Mouse (Mus musculus) limb, embryonic 15.5 days (tissue): ENCODE measurements around the gene Map3k3. TPM values are rescaled to one million over a fixed set of nuclear protein-coding genes. Genes with fewer than 3 reads are reported as not detected.

Experiments used
- ATAC-seq: fragments of 200-750 bp; cut with Nextera tagmentation; 2 replicates; pipeline ENCODE4 v1.8.0; 2017; ENCODE audit warnings: low read depth, moderate TSS enrichment; ENCODE audit not compliant: insufficient number of reproducible peaks, low FRiP score, low TSS enrichment
- H3K27ac ChIP-seq: fragments of 300-500 bp; sonication (generic); 2 replicates; pipeline ENCODE4 v1.5.1; 2015; ENCODE audit warnings: moderate library complexity, mild to moderate bottlenecking, inconsistent platforms
- H3K27me3 ChIP-seq: fragments of 300-500 bp; sonication (generic); 2 replicates; pipeline ENCODE4 v1.6.1; 2015; ENCODE audit warnings: inconsistent platforms
- H3K36me3 ChIP-seq: fragments of 300-500 bp; sonication (generic); 2 replicates; pipeline ENCODE4 v1.6.1; 2015; ENCODE audit warnings: inconsistent platforms
- H3K4me1 ChIP-seq: fragments of 300-500 bp; sonication (generic); 2 replicates; pipeline ENCODE4 v1.6.1; 2015; ENCODE audit warnings: inconsistent platforms
- H3K4me2 ChIP-seq: fragments of 300-500 bp; sonication (generic); 2 replicates; pipeline ENCODE4 v1.6.1; 2015; ENCODE audit warnings: mild to moderate bottlenecking, inconsistent platforms
- H3K4me3 ChIP-seq: fragments of 300-500 bp; sonication (generic); 2 replicates; pipeline ENCODE4 v1.5.1; 2015; ENCODE audit warnings: mild to moderate bottlenecking, inconsistent platforms
- H3K9ac ChIP-seq: fragments of 300-500 bp; sonication (generic); 2 replicates; pipeline ENCODE4 v1.6.1; 2015; ENCODE audit warnings: inconsistent platforms
- H3K9me3 ChIP-seq: fragments of 300-500 bp; sonication (generic); 2 replicates; pipeline ENCODE4 v1.6.1; 2016; ENCODE audit warnings: inconsistent platforms
- WGBS: fragments of 180-500 bp; shearing (Covaris S2); methylation state at CpG from one replicate; pipeline ENCODE4 v1.1.7; 2015; 5-methylcytosine and 5-hydroxymethylcytosine counted together
- polyA plus RNA-seq: library from polyadenylated mRNA; unstranded; fragments of >200 nt; fragmentation: Nextera tagmentation; extraction: Ambion mirVana; gene quantifications from 2 replicates; pipeline ENCODE4 v1.2.1, GENCODE M21; 2015

Gene Map3k3
- polyA plus RNA-seq, 1 experiment from 2014 or later: 27.2 TPM

GRCm38 (mm10) chr11:106151219-106151618 lies 66.8 kb downstream of the Map3k3 start:
- peaks cover 5% of the 10 kb centered on the region; the same call in 1 of the 2 replicates for H3K4me1 ChIP-seq
- H3K9me3 ChIP-seq: no peaks in the 10 kb centered on the region
- no peak overlapping the region for H3K9ac ChIP-seq
- 87% methylated on average over 3 of the region's 3 CpGs for WGBS
- H3K27me3 ChIP-seq: no peaks in the 10 kb centered on the region
- no peak overlapping the region for H3K27ac ChIP-seq
- no peak for ATAC-seq
- peaks cover 83% of the 10 kb centered on the region for H3K36me3 ChIP-seq
- no peak overlapping the region for H3K4me3 ChIP-seq
- H3K4me2 ChIP-seq: no peak overlapping the region

DNA sequence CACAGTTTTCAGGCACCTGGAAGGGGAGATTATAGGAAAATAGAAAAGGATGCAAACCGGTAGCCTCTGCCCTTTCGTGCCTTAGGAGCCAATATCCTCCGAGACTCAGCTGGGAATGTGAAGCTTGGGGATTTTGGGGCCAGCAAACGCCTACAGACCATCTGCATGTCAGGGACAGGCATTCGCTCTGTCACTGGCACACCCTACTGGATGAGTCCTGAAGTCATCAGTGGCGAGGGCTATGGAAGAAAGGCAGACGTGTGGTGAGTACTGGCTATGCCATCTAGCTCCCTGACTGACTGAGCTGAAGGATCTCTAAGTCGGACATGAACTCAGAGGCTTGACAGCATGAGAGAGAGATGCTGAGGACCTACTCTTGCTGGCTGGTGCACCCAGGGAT lies 67.7 kb downstream of the Map3k3 start:
- peaks cover 92% of the 10 kb centered on the region for H3K36me3 ChIP-seq
- no peak for ATAC-seq

GRCm38 (mm10) chr11:106154091-106154490 lies 69.7 kb downstream of the Map3k3 start:
- H3K4me1 ChIP-seq: peaks cover 22% of the 10 kb centered on the region
- no peak overlapping the region for H3K4me3 ChIP-seq
- H3K4me2 ChIP-seq: no peak overlapping the region
- peaks cover 87% of the 10 kb centered on the region for H3K36me3 ChIP-seq
- 76% methylated on average over 5 of the region's 5 CpGs for WGBS
- H3K27ac ChIP-seq: no peak overlapping the region
- no peak for ATAC-seq
- H3K9ac ChIP-seq: no peak overlapping the region
- no peaks in the 10 kb centered on the region for H3K27me3 ChIP-seq
- no peaks in the 10 kb centered on the region for H3K9me3 ChIP-seq

More for the DNA sequence above, 67.7 kb downstream of the Map3k3 start:
- H3K9me3 ChIP-seq: no peaks in the 10 kb centered on the region
- H3K4me3 ChIP-seq: no peak overlapping the region
- H3K27me3 ChIP-seq: no peaks in the 10 kb centered on the region
- no peak overlapping the region for H3K27ac ChIP-seq
- no peak overlapping the region for H3K4me2 ChIP-seq
- no peak overlapping the region for H3K9ac ChIP-seq
- WGBS: 78% methylated on average over 8 of the region's 8 CpGs
- peaks cover 7% of the 10 kb centered on the region; the same call in 1 of the 2 replicates for H3K4me1 ChIP-seq

GRCm38 (mm10) chr11:106154770-106155169 lies 70.4 kb downstream of the Map3k3 start:
- whole genome bisulfite sequencing: 64% methylated on average over 2 of the region's 2 CpGs
- peak overlapping the region; percentile 18; the same call in 1 of the 2 replicates for H3K27ac ChIP-seq
- no peaks in the 10 kb centered on the region for H3K9me3 ChIP-seq
- peaks cover 28% of the 10 kb centered on the region for H3K4me1 ChIP-seq
- H3K36me3 ChIP-seq: peaks cover 80% of the 10 kb centered on the region
- H3K4me2 ChIP-seq: no peak overlapping the region
- no peak overlapping the region for H3K9ac ChIP-seq
- H3K4me3 ChIP-seq: no peak overlapping the region
- H3K27me3 ChIP-seq: no peaks in the 10 kb centered on the region
- ATAC-seq: no peak

DNA sequence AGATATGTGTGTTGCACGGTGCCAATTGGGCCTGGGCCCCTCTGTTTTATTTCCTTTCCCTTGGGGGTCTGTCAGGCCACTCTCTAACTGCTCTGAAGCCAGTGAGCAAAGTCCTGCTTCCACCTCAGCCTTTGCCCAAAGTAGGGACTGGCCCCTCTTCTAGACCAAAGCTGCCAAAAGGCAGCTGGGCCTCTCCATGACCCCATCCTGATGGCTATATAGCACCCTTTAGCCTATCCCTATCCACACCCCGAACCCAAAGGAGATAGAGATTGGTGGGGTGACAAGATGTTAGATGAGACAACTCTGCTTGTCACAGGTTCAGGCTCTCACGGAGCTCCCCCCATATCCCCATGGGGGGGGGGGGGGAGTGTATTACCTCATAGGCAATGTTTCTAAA lies 71.3 kb downstream of the Map3k3 start:
- Histone ChIP-seq H3K36me3 (peaks cover 70% of the 10 kb centered on the region), H3K4me2 (no peak overlapping the region), H3K9ac (no peak overlapping the region), H3K4me3 (no peak overlapping the region), H3K27ac (0 out of 2 replicates have a peak overlapping the region, but pooled peaks have one; percentile 51), H3K9me3 (no peaks in the 10 kb centered on the region), H3K27me3 (no peaks in the 10 kb centered on the region), H3K4me1 (peaks cover 33% of the 10 kb centered on the region)
- 49% methylated on average over 3 of the region's 3 CpGs for WGBS
- ATAC-seq: no peak

DNA sequence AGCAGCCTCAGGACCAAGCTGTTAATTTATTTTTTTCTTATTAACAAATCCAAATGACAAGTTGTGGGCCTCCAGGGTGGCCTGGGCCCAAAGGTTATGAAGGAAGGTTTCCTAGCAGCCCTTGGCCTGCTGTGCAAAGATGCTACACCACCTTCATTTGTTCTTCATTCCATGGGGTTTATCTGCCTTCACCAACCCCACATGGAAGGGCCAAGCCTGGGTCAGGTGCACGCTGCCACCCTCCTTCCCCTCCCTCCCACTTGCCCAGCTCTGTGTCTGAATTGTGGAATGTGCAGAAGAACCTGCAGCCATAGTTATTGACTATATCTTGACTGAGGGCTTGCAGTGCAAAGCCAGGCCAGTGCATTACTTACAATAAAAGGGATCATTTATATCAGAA lies 71.8 kb downstream of the Map3k3 start:
- ATAC-seq: no peak
- Histone ChIP-seq H3K27ac (no peak overlapping the region), H3K9me3 (no peaks in the 10 kb centered on the region), H3K4me1 (peaks cover 38% of the 10 kb centered on the region), H3K4me3 (no peak overlapping the region), H3K9ac (no peak overlapping the region), H3K27me3 (no peaks in the 10 kb centered on the region), H3K4me2 (no peak overlapping the region), H3K36me3 (peaks cover 65% of the 10 kb centered on the region)
- WGBS: 56% methylated on average over 1 of the region's 1 CpGs

- H3K27me3 ChIP-seq: no peaks in the 10 kb centered on the region
- WGBS: 83% methylated on average over 7 of the region's 7 CpGs
- H3K27ac ChIP-seq: no peak overlapping the region
- H3K9me3 ChIP-seq: no peaks in the 10 kb centered on the region
- H3K4me2 ChIP-seq: no peak overlapping the region
- peaks cover 46% of the 10 kb centered on the region for H3K4me1 ChIP-seq
- no peak overlapping the region for H3K9ac ChIP-seq
- ATAC-seq: no peak
- H3K36me3 ChIP-seq: peaks cover 56% of the 10 kb centered on the region
- no peak overlapping the region for H3K4me3 ChIP-seq
Measured at GRCm38 (mm10) chr11:106157154-106157553, 72.7 kb downstream of the Map3k3 start.

DNA sequence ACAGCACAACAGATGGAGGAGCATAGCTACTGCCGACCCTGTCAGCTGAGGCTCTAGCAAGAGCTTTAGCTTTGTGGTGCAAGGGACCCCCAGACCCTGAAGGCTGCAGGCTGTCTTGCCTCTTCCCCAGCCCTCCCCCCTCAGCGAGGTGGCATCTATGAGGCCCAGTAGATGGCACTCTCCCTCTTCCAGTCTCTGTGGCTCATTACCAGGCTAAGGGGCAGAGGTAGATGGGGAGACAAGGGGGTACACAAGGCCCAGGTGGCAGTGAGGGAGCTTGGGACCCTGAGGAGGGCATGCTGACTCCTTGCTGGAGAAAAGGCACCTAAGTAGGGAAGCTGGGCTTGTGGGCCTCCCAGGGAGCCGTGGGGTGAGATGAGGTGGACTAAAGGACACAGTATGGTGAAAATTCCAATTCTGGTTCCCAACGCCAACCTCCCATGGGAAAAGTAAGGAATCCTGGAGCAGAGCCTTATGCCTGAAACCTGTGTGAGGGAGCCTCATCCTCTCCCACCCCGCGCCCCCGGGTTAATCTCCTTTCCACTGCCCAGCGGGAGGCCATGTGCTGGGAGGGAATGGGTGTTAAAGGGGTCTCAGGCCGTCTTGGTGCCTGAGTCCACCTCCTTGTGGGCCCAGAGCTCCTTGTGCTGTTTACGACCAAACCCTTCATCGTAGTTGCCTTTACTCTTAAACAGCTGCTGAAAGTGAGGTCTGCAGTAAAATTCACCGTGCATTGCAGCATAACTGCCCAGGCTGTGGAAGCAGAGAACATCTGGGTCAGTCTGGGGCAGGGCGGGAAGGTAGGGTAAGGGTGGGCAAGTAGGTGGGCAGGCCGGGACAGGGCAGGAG lies 73.9 kb downstream of the Map3k3 start:
- Histone ChIP-seq H3K9ac (peak overlapping the region; percentile 90; the same call in 1 of the 2 replicates), H3K9me3 (no peaks in the 10 kb centered on the region), H3K4me3 (peak overlapping the region; percentile 78), H3K27me3 (no peaks in the 10 kb centered on the region), H3K27ac (peak overlapping the region; percentile 97), H3K4me1 (peaks cover 49% of the 10 kb centered on the region), H3K4me2 (peak overlapping the region; percentile 84), H3K36me3 (peaks cover 52% of the 10 kb centered on the region)
- 43% methylated on average over 14 of the region's 14 CpGs for WGBS
- ATAC-seq: no peak

DNA sequence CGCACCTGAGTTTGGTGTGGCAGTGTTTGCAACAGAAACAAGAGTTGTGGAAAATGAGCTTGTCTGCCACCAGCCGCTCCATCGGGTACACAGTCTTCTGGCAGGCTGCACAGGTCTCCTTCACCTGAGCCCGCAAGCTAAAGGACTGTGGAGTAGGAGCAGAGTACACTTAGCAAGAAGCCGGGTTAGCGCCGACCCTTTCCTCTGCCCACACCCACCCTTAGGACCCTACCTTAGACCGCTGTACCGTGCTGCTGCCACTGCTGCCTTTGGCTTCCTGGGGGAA lies 74.5 kb downstream of the Map3k3 start:
- peak overlapping the region; percentile 97 for H3K27ac ChIP-seq
- H3K4me2 ChIP-seq: peak overlapping the region; percentile 84
- ATAC-seq: no peak
- no peaks in the 10 kb centered on the region for H3K27me3 ChIP-seq
- 19% methylated on average over 9 of the region's 9 CpGs for WGBS
- peaks cover 52% of the 10 kb centered on the region for H3K36me3 ChIP-seq
- H3K4me3 ChIP-seq: peak overlapping the region; percentile 78
- no peaks in the 10 kb centered on the region for H3K9me3 ChIP-seq
- H3K9ac ChIP-seq: peak overlapping the region; percentile 90
- H3K4me1 ChIP-seq: peaks cover 49% of the 10 kb centered on the region

- H3K9ac ChIP-seq: peak overlapping the region; percentile 90
- H3K27ac ChIP-seq: peak overlapping the region; percentile 97
- H3K27me3 ChIP-seq: no peaks in the 10 kb centered on the region
- peak; percentile 26 for ATAC-seq
- WGBS: under 1% methylated on average over 24 of the region's 25 CpGs
- peaks cover 52% of the 10 kb centered on the region for H3K36me3 ChIP-seq
- peak overlapping the region; percentile 84 for H3K4me2 ChIP-seq
- H3K9me3 ChIP-seq: no peaks in the 10 kb centered on the region
- peak overlapping the region; percentile 78 for H3K4me3 ChIP-seq
- H3K4me1 ChIP-seq: peaks cover 49% of the 10 kb centered on the region
Measured at GRCm38 (mm10) chr11:106159216-106159920, 75.0 kb downstream of the Map3k3 start.

- peaks cover 51% of the 10 kb centered on the region for H3K36me3 ChIP-seq
- under 1% methylated on average over 69 of the region's 106 CpGs for WGBS
- H3K4me1 ChIP-seq: peaks cover 49% of the 10 kb centered on the region
Measured at GRCm38 (mm10) chr11:106159921-106160840, 75.8 kb downstream of the Map3k3 start.

More at GRCm38 (mm10) chr11:106159921-106160840, 75.8 kb downstream of the Map3k3 start:
- ATAC-seq: peak; percentile 36; the same call in 1 of the 2 replicates
- H3K4me3 ChIP-seq: peak overlapping the region; percentile 78
- peak overlapping the region; percentile 84 for H3K4me2 ChIP-seq
- H3K27me3 ChIP-seq: no peaks in the 10 kb centered on the region
- H3K9ac ChIP-seq: peak overlapping the region; percentile 90
- H3K9me3 ChIP-seq: no peaks in the 10 kb centered on the region
- peak overlapping the region; percentile 97 for H3K27ac ChIP-seq
